Comparison of ENCODE assay signal across 10 mouse cellular contexts in the genomic region with DNA sequence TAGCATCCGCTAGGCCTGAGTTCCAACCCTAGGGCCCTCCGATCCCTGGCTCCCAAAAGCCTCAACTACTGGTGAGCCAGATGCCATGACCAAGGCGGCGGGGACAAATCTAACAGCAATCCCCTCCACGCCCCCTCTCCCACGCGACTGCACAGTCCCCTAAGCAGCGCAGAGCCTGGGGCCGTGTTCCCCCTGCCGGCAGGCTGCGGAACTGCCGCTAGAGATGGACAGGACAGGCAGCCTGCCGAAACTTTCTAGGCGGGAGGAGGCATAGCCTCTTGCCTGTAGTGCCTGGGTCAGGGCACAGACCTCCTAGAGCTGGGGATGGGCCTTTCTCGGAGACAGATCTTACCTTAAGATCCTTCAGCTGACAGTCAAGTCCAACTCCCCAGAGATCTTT. TPM values are rescaled to one million over a fixed set of nuclear protein-coding genes. Genes with fewer than 3 reads are reported as not detected.
DNase-seq lines count a peak whose midpoint lies in the region; ATAC-seq and TF ChIP-seq lines count a peak whose summit lies in the region.
"Had no signal": no experiment of that assay in that cellular context is flagged by ENCODE, and none has a peak within 500 bp of the region (broad histone marks: within the 10 kb centered on the region; RNA-seq: fewer than 3 reads in every experiment).

No protein-coding gene starts in this region.

- no peaks in the 10 kb centered on the region for H3K36me3 ChIP-seq in G1E (replicated peaks)
- no peaks in the 10 kb centered on the region for H3K36me3 ChIP-seq in forebrain, postnatal 0 days (ENCODE audit: insufficient read depth)
- H3K36me3 ChIP-seq in liver, adult 2 months (ENCODE audit: control insufficient read depth, insufficient read depth, low read length): no peaks in the 10 kb centered on the region
- H3K36me3 ChIP-seq: neural tube, embryonic 13.5 days had no signal

- no peaks in the 10 kb centered on the region for H3K79me2 ChIP-seq in liver, adult 2 months (ENCODE audit: control insufficient read depth, insufficient read depth, low read length)

- TF ChIP-seq CTCF in layer of hippocampus, adult 2 months (conservative IDR thresholded peaks at IDR 0.05): peak; percentile 85
- TF ChIP-seq CTCF in G1E (IDR thresholded peaks at IDR 0.05; ENCODE audit: low read depth, low read length): peak; percentile 90
- TF ChIP-seq CTCF in forebrain, postnatal 0 days (IDR thresholded peaks at IDR 0.05; ENCODE audit: low read depth): peak; percentile 98
- peak; percentile 89 for TF ChIP-seq CTCF in liver, adult 2 months (IDR thresholded peaks at IDR 0.05; ENCODE audit: low read depth, low read length)

- no peak overlapping the region for H3K4me2 ChIP-seq in forebrain, postnatal 0 days (ENCODE audit: low read depth)
- H3K4me2 ChIP-seq: neural tube, embryonic 13.5 days had no signal

- WGBS in forebrain, postnatal 0 days: 16% methylated on average over 15 of the region's 15 CpGs
- WGBS in liver, adult 2 months: 29% methylated on average over 15 of the region's 15 CpGs

- TF ChIP-seq POLR2A in liver, adult 2 months (IDR thresholded peaks at IDR 0.05; ENCODE audit: extremely low read depth, insufficient read depth, low read length): no peak

- H3K4me3 ChIP-seq in layer of hippocampus, adult 2 months: no peak overlapping the region
- no peak overlapping the region for H3K4me3 ChIP-seq in G1E (ENCODE audit: low read depth, low read length)
- H3K4me3 ChIP-seq in forebrain, postnatal 0 days (ENCODE audit: low read depth, low read length): no peak overlapping the region
- no peak overlapping the region for H3K4me3 ChIP-seq in liver, adult 2 months (ENCODE audit: insufficient read depth, low read depth, low read length)
- H3K4me3 ChIP-seq: neural tube, embryonic 13.5 days had no signal

- no peaks in the 10 kb centered on the region for H3K9me3 ChIP-seq in G1E (replicated peaks)
- no peaks in the 10 kb centered on the region for H3K9me3 ChIP-seq in forebrain, postnatal 0 days (ENCODE audit: low read length)
- H3K9me3 ChIP-seq: neural tube, embryonic 13.5 days had no signal

- no peak overlapping the region for H3K27ac ChIP-seq in layer of hippocampus, adult 2 months
- H3K27ac ChIP-seq in forebrain, postnatal 0 days (ENCODE audit: low read depth, low read length): no peak overlapping the region
- H3K27ac ChIP-seq in liver, adult 2 months (replicated peaks; ENCODE audit: insufficient read depth, low read depth, low read length): no peak overlapping the region
- H3K27ac ChIP-seq: neural tube, embryonic 13.5 days had no signal

- peak in 1 of 2 experiments; percentile 59 for DNase-seq in layer of hippocampus, adult 2 months (ENCODE audit: low spot score in 2 of 2)
- DNase-seq in layer of hippocampus, adult 9-11 months: no peak
- DNase-seq in G1E (ENCODE audit: low spot score): peak; percentile 69
- peak; percentile 41 for DNase-seq in cerebellum, adult 8-10 months
- peak; percentile 80 for DNase-seq in forebrain, postnatal 0 days
- DNase-seq in liver, adult 2 months (ENCODE audit: extremely low read depth, low read depth, low spot score): no peak
- peak; percentile 30 for DNase-seq in ovary, postnatal 14 days (ENCODE audit: low spot score)
- no peak for DNase-seq in c-Kit-positive CD71-positive TER-119-positive erythroid progenitor cells, embryonic 14.5 days (ENCODE audit: low spot score)

- no peak for ATAC-seq in G1E (ENCODE audit: extremely low read depth, insufficient number of reproducible peaks, low FRiP score, poor library complexity, severe bottlenecking)
- peak; percentile 62 for ATAC-seq in forebrain, postnatal 0 days

- H3K9ac ChIP-seq in forebrain, postnatal 0 days: no peak overlapping the region
- H3K9ac ChIP-seq in liver, adult 2 months (ENCODE audit: low read depth, low read length): no peak overlapping the region
- H3K9ac ChIP-seq: neural tube, embryonic 13.5 days had no signal

- no peaks in the 10 kb centered on the region for H3K4me1 ChIP-seq in G1E (ENCODE audit: insufficient read depth, low read depth, low read length)
- H3K4me1 ChIP-seq in forebrain, postnatal 0 days (ENCODE audit: insufficient read depth): no peaks in the 10 kb centered on the region; the same call in 1 of the 2 replicates
- H3K4me1 ChIP-seq in liver, adult 2 months (ENCODE audit: control insufficient read depth, insufficient read depth, low read length): no peaks in the 10 kb centered on the region
- H3K4me1 ChIP-seq: neural tube, embryonic 13.5 days had no signal

- H3K27me3 ChIP-seq in G1E (ENCODE audit: insufficient read depth, low read length): peaks cover 20% of the 10 kb centered on the region
- H3K27me3 ChIP-seq in forebrain, postnatal 0 days (ENCODE audit: insufficient read depth, low read length): no peaks in the 10 kb centered on the region; the same call in 1 of the 2 replicates
- no peaks in the 10 kb centered on the region for H3K27me3 ChIP-seq in liver, adult 2 months (ENCODE audit: control insufficient read depth, insufficient read depth, low read length)

RNA-seq across cellular contexts. Expression of gene Myl2, which starts 9.7 kb away (rescaled TPM):
- under 1 TPM in 1 of 2 experiments, not detected in 1; 0.88 TPM for total RNA-seq in layer of hippocampus, adult 2 months (2021)
- total RNA-seq in G1E (2014; fragmentation: Nextera tagmentation) (not detected in 2 replicates), G1E (2017) (not detected in 2 replicates)
- polyA plus RNA-seq in G1E (2012): not detected in 2 replicates
- total RNA-seq in forebrain, postnatal 0 days (2014; rRNA removed): 0.38 and 2.9 TPM in 2 replicates
- polyA plus RNA-seq in forebrain, postnatal 0 days (2015; fragmentation: Nextera tagmentation; extraction: Ambion mirVana): 1.7 TPM in 2 replicates
- 0.74 and 3.9 TPM in 2 replicates for total RNA-seq in liver, adult 2 months (2014; rRNA removed)
- polyA plus RNA-seq in liver, adult 2 months (2012; rRNA removed): not detected in 2 replicates

RNA-seq across cellular contexts. Expression of gene Cux2, which starts 41.2 kb away (rescaled TPM):
- total RNA-seq in layer of hippocampus, adult 2 months (2021): 10 to 100 TPM; 30.0 to 30.9 TPM
- total RNA-seq in G1E (2014; fragmentation: Nextera tagmentation): not detected in 2 replicates
- 0.11 and 0.58 TPM in 2 replicates for total RNA-seq in G1E (2017)
- not detected in 2 replicates for polyA plus RNA-seq in G1E (2012)
- 44.0 and 52.4 TPM in 2 replicates for total RNA-seq in forebrain, postnatal 0 days (2014; rRNA removed)
- 16.2 and 16.7 TPM in 2 replicates for polyA plus RNA-seq in forebrain, postnatal 0 days (2015; fragmentation: Nextera tagmentation; extraction: Ambion mirVana)
- 4.1 and 5.9 TPM in 2 replicates for total RNA-seq in liver, adult 2 months (2014; rRNA removed)
- polyA plus RNA-seq in liver, adult 2 months (2012; rRNA removed): 11.6 and 19.5 TPM in 2 replicates

RNA-seq across cellular contexts. Expression of gene Ccdc63, which starts 49.6 kb away (rescaled TPM):
- 1 to 10 TPM in 1 of 2 experiments, under 1 TPM in 1; 0.39 to 1.2 TPM for total RNA-seq in layer of hippocampus, adult 2 months (2021)
- total RNA-seq in G1E (2014; fragmentation: Nextera tagmentation): not detected in 2 replicates
- total RNA-seq in G1E (2017): 0.16 and 0.29 TPM in 2 replicates
- not detected in 2 replicates for polyA plus RNA-seq in G1E (2012)
- 0.43 TPM in 1 of 2 replicates, not detected in the other for total RNA-seq in forebrain, postnatal 0 days (2014; rRNA removed)
- 0.08 and 0.16 TPM in 2 replicates for polyA plus RNA-seq in forebrain, postnatal 0 days (2015; fragmentation: Nextera tagmentation; extraction: Ambion mirVana)
- total RNA-seq in liver, adult 2 months (2014; rRNA removed): not detected in 2 replicates
- polyA plus RNA-seq in liver, adult 2 months (2012; rRNA removed): not detected in 2 replicates
- total RNA-seq: gastrocnemius, postnatal 36 days had no signal

Comparison
In these comparisons a context has a peak if more than half of its experiments do, and no peak if none do; other contexts are left out.
1. DNase-seq: peak in G1E (single experiment), cerebellum, adult 8-10 months (single experiment), forebrain, postnatal 0 days (single experiment) and ovary, postnatal 14 days (single experiment); none in layer of hippocampus, adult 9-11 months (single experiment), liver, adult 2 months (single experiment) and c-Kit-positive CD71-positive TER-119-positive erythroid progenitor cells, embryonic 14.5 days (single experiment).
2. Peak in every context shown above with its lines, with median percentiles within 50 percentile points of each other: CTCF ChIP-seq.